Mouse (Mus musculus) stomach, postnatal 0 days (tissue): ENCODE measurements around the gene Zfp526. TPM values are rescaled to one million over a fixed set of nuclear protein-coding genes. Genes with fewer than 3 reads are reported as not detected.

Experiments used
- ATAC-seq: fragments of 200-750 bp; cut with Nextera tagmentation; 2 replicates; pipeline ENCODE4 v1.8.0; 2017; ENCODE audit not compliant: low FRiP score, low TSS enrichment
- DNase-seq: peaks from one replicate; pipeline ENCODE4 v3.0.0-alpha.2; 2016; ENCODE audit warnings: low spot score
- H3K27ac ChIP-seq: fragments of 300-500 bp; sonication (generic); replicated peaks from 2 replicates; pipeline ENCODE4 v1.5.1; 2014; ENCODE audit warnings: mild to moderate bottlenecking, control low read depth
- H3K27me3 ChIP-seq: fragments of 300-500 bp; sonication (generic); 2 replicates; pipeline ENCODE4 v1.6.1; 2014; ENCODE audit warnings: low read length; ENCODE audit not compliant: control insufficient read depth, insufficient read depth
- H3K36me3 ChIP-seq: fragments of 300-500 bp; sonication (generic); 2 replicates; pipeline ENCODE4 v1.6.1; 2014; ENCODE audit warnings: low read length, mixed read lengths; ENCODE audit not compliant: control insufficient read depth, insufficient read depth
- H3K4me1 ChIP-seq: fragments of 300-500 bp; sonication (generic); replicated peaks from 2 replicates; pipeline ENCODE4 v1.6.1; 2014; ENCODE audit warnings: antibody characterized with exemption; ENCODE audit not compliant: control insufficient read depth, insufficient read depth
- H3K4me2 ChIP-seq: fragments of 300-500 bp; sonication (generic); replicated peaks from 2 replicates; pipeline ENCODE4 v1.6.1; 2014; ENCODE audit warnings: low read depth, mild to moderate bottlenecking, control low read depth, moderate library complexity
- H3K4me3 ChIP-seq: fragments of 300-500 bp; sonication (generic); 2 replicates; pipeline ENCODE4 v1.5.1; 2014; ENCODE audit warnings: low read depth, low read length, control low read depth
- H3K9ac ChIP-seq: fragments of 300-500 bp; sonication (generic); 2 replicates; pipeline ENCODE4 v1.6.1; 2014; ENCODE audit warnings: mild to moderate bottlenecking, low read length, control low read depth, mixed read lengths
- H3K9me3 ChIP-seq: fragments of 300-500 bp; sonication (generic); 2 replicates; pipeline ENCODE4 v1.6.1; 2016; ENCODE audit warnings: low read length; ENCODE audit not compliant: control insufficient read depth
- CTCF ChIP-seq: IDR thresholded peaks from 2 replicates; pipeline ENCODE4 v1.5.1; 2016; ENCODE audit warnings: antibody characterized with exemption, low read depth, mild to moderate bottlenecking, moderate library complexity
- EP300 ChIP-seq: optimal IDR thresholded peaks from 2 replicates; pipeline ENCODE3; 2016; ENCODE audit warnings: antibody characterized with exemption
- WGBS: fragments of 180-500 bp; shearing (Covaris S2); extraction: QIAGEN DNeasy Blood & Tissue Kit; methylation state at CpG from one replicate; pipeline ENCODE4 v1.1.7; 2014; 5-methylcytosine and 5-hydroxymethylcytosine counted together
- microRNA-seq: library from miRNA; unstranded; fragments of <30 nt; microRNA quantifications from one replicate; pipeline ENCODE4, GENCODE M21; 2016
- polyA plus RNA-seq: library from polyadenylated mRNA; unstranded; fragments of >200 nt; fragmentation: Nextera tagmentation; extraction: Ambion mirVana; gene quantifications from 2 replicates; pipeline ENCODE4 v1.2.1, GENCODE M21; 2015

Zfp526 gene
- polyA plus RNA-seq, 1 experiment from 2014 or later = 1.1 TPM

- H3K27me3 ChIP-seq = no peaks in the 10 kb centered on the region
- 82% methylated on average over 22 of the region's 22 CpGs for WGBS
- no peak overlapping the region for H3K4me3 ChIP-seq
- peaks cover 6% of the 10 kb centered on the region for H3K4me1 ChIP-seq
- H3K27ac ChIP-seq = no peak overlapping the region
- no peak overlapping the region for H3K9ac ChIP-seq
- H3K36me3 ChIP-seq = peaks cover 15% of the 10 kb centered on the region
- ATAC-seq (no peak), DNase-seq (no peak)
- no peaks in the 10 kb centered on the region for H3K9me3 ChIP-seq
- no peak for TF ChIP-seq CTCF
- TF ChIP-seq EP300 = no peak
- H3K4me2 ChIP-seq = no peak overlapping the region; the same call in 1 of the 2 replicates
These were observed 52.3 kb downstream of the Zfp526 start for GRCm38 (mm10) chr7:25273259-25274241.

- Histone ChIP-seq H3K27ac (peak overlapping the region; percentile 78), H3K4me3 (no peak overlapping the region), H3K4me1 (peaks cover 3% of the 10 kb centered on the region), H3K27me3 (no peaks in the 10 kb centered on the region), H3K9ac (no peak overlapping the region; the same call in 1 of the 2 replicates), H3K4me2 (no peak overlapping the region), H3K36me3 (peaks cover 15% of the 10 kb centered on the region), H3K9me3 (no peaks in the 10 kb centered on the region)
- DNase-seq = peak; percentile 22
- TF ChIP-seq CTCF (no peak), EP300 (no peak)
- WGBS = 28% methylated on average over 5 of the region's 5 CpGs
- no peak for ATAC-seq
These were observed 53.3 kb downstream of the Zfp526 start for GRCm38 (mm10) chr7:25274571-25274970.

- Histone ChIP-seq H3K4me3 (no peak overlapping the region), H3K27me3 (no peaks in the 10 kb centered on the region), H3K36me3 (peaks cover 15% of the 10 kb centered on the region), H3K9ac (no peak overlapping the region; the same call in 1 of the 2 replicates), H3K9me3 (no peaks in the 10 kb centered on the region), H3K27ac (peak overlapping the region; percentile 78), H3K4me1 (no peaks in the 10 kb centered on the region; the same call in none of the 2 replicates), H3K4me2 (no peak overlapping the region)
- WGBS = 66% methylated on average over 3 of the region's 3 CpGs
- ATAC-seq (no peak), DNase-seq (no peak)
- TF ChIP-seq CTCF (no peak), EP300 (no peak)
These were observed 53.8 kb downstream of the Zfp526 start for GRCm38 (mm10) chr7:25274996-25275395.

GRCm38 (mm10) chr7:25275555-25276298 is 54.5 kb downstream of the Zfp526 start:
- Histone ChIP-seq H3K4me2 (no peak overlapping the region), H3K27ac (peak overlapping the region; percentile 78), H3K9me3 (no peaks in the 10 kb centered on the region), H3K27me3 (no peaks in the 10 kb centered on the region), H3K4me1 (peaks cover 4% of the 10 kb centered on the region), H3K9ac (peak overlapping the region; percentile 23; the same call in 1 of the 2 replicates), H3K36me3 (peaks cover 15% of the 10 kb centered on the region), H3K4me3 (no peak overlapping the region)
- 42% methylated on average over 9 of the region's 9 CpGs for WGBS
- DNase-seq (peak; percentile 37), ATAC-seq (no peak)
- TF ChIP-seq CTCF (no peak), EP300 (peak; percentile 42)

Small RNA genes lying within 50 kb of the gene (microRNA-seq; reads per million reads assigned to microRNA genes)
- gene Mir7048 = not detected

Other genes starting within 250 kb of the Zfp526 start
- 290 and 293 TPM in 2 replicates for gene Rabac1, start 248.7 kb upstream of the Zfp526 start, polyA plus RNA-seq
- 1.6 and 2.4 TPM in 2 replicates for gene Atp1a3, start 215.5 kb upstream of the Zfp526 start, polyA plus RNA-seq
- 1.7 and 2.2 TPM in 2 replicates for gene Grik5, start 149.1 kb upstream of the Zfp526 start, polyA plus RNA-seq
- 12.1 and 12.9 TPM in 2 replicates for gene Zfp574, start 148.9 kb upstream of the Zfp526 start, polyA plus RNA-seq
- 0.52 and 0.67 TPM in 2 replicates for gene Pou2f2, start 41.7 kb upstream of the Zfp526 start, polyA plus RNA-seq
- 20.0 and 20.2 TPM in 2 replicates for gene Dedd2, start 810 bp upstream of the Zfp526 start, polyA plus RNA-seq
- 5.1 and 5.3 TPM in 2 replicates for gene Gsk3a, start 16.4 kb downstream of the Zfp526 start, polyA plus RNA-seq
- gene Erf, start 29.3 kb downstream of the Zfp526 start, polyA plus RNA-seq = 8.1 and 8.8 TPM in 2 replicates
- 15.0 and 15.9 TPM in 2 replicates for gene Cic, start 46.3 kb downstream of the Zfp526 start, polyA plus RNA-seq
- 125 and 126 TPM in 2 replicates for gene Pafah1b3, start 76.6 kb downstream of the Zfp526 start, polyA plus RNA-seq
- 0.07 TPM in 1 of 2 replicates, not detected in the other for gene Prr19, start 80.0 kb downstream of the Zfp526 start, polyA plus RNA-seq
- gene Tmem145, start 84.7 kb downstream of the Zfp526 start, polyA plus RNA-seq = 0.67 and 1.1 TPM in 2 replicates
- 3.3 and 3.6 TPM in 2 replicates for gene Megf8, start 95.7 kb downstream of the Zfp526 start, polyA plus RNA-seq
- gene Cnfn, start 148.3 kb downstream of the Zfp526 start, polyA plus RNA-seq = 4,615 and 4,883 TPM in 2 replicates
- gene Lipe, start 177.3 kb downstream of the Zfp526 start, polyA plus RNA-seq = 10.3 and 12.5 TPM in 2 replicates
- gene Cxcl17, start 191.5 kb downstream of the Zfp526 start, polyA plus RNA-seq = 6.8 and 8.8 TPM in 2 replicates